Mouse (Mus musculus): ENCODE data around the gene Pde2a. TPM values are rescaled to one million over a fixed set of nuclear protein-coding genes. Genes with fewer than 3 reads are reported as not detected.
A peak's percentile ranks its signal among the peaks of the same experiment; 100 is the strongest.
"Not testable (repeated sequence)": the region's sequence is repeated elsewhere in the genome, so short reads cannot be mapped to it uniquely, and the experiment has no call there.

The Pde2a gene
- total RNA-seq, 2 experiments from 2014 or later: 197 to 215 TPM

DNA sequence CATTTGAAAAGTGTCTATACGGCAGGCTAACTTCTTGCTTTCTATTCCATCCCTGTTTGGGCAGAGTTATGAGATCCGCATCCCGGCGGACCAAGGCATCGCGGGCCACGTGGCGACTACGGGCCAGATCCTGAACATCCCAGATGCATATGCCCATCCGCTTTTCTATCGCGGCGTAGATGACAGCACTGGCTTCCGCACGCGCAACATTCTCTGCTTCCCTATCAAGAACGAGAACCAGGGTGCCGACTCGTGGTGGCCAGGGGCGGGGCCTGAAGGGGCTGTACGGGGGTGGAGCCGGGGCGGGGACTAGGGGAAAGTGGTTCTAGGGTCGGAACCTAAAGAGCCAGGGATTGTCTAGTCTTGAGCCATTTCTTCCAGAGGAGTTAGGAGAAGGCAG, 83.0 kb downstream of the Pde2a start:
- DNase-seq (ENCODE audit: low spot score in 2 of 2): no peak

GRCm38 (mm10) chr7:101509212-101509611, 87.7 kb downstream of the Pde2a start:
- no peak for DNase-seq (ENCODE audit: low spot score in 2 of 2)

- peak; percentile 35 to 51 for DNase-seq (ENCODE audit: low spot score in 2 of 2)
Observed at GRCm38 (mm10) chr7:101513655-101514054, 92.2 kb downstream of the Pde2a start.

DNA sequence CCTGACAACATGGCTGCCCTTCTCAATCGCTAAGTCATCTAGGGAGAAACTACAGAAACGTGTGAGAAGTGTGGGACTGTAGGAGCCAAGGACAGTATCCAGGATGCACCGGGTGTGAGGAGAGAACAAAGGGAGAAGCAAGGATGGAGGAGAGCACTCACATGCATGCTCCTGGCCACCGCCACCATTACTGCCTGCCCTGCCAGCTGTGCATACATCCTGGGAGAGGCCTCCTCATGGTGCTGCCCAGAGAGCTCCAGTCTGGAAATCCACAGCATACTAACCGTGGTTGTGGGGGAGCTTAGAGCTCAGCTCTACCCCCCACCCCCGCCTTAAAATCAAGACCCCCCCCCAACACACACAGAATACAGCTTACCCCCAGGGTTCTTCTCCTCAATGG, 93.3 kb downstream of the Pde2a start:
- DNase-seq (ENCODE audit: low spot score in 2 of 2): no peak

DNA sequence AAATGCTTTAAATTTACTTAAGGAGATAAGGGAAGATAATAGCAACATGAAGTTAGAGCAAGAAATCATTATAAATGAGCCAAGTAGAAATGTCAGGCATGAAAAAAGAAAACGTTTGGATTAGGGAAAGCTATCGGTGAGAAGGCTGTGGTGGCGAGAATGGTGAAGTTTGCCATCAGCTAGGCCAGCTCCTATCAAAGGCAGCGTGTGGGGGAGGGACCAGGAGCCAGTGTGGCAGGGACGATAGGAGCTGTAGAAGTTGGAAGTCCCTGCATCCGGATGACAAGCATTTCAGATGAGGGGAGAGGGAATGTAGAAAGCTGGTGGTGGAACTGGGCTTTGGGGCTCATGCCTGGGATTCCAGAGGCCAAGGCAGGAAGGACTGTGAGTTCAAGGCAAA, 93.8 kb downstream of the Pde2a start:
- DNase-seq (ENCODE audit: low spot score in 2 of 2): no peak

GRCm38 (mm10) chr7:101516460-101516859, 95.0 kb downstream of the Pde2a start:
- DNase-seq (ENCODE audit: low spot score in 2 of 2): no peak

DNA sequence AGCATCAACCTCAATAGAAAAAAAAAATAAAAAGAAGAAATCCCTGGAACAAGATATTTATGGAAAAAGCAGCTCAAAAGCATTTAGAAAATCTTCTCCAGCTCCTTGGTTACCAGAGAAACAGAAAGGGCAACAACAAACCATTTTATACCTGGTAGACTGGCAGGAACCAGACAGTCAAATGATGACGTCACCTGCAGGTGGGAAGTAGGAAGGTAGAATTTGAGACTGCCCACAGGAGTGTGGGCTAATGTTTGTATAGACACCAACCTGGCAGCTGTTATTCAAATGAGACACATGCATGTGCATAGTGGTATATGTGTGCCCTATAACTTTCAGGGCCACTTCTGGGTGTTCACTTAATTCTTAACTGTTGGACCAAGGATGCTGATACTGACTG, 100.2 kb downstream of the Pde2a start:
- no peak for DNase-seq (ENCODE audit: low spot score in 2 of 2)

DNA sequence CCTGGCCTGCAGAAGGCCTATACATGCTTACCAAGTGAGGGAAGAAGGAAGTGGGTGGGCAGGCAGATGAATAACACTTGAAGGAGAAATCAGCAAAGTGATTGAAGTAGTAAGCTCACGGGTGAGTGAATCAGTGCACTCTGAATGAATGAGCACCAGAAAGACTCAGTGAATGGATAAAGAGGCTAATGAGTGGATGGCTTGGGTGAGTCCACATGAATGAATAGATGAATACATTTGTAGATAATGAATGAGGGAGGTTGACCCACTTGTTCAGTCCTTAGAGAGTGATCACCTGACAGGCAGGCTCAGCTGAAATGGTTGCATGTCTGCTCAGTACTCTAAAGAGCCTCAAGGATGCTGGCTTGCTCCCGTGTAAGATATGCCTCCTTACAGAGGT, 101.7 kb downstream of the Pde2a start:
- no peak for DNase-seq (ENCODE audit: low spot score in 2 of 2)

DNA sequence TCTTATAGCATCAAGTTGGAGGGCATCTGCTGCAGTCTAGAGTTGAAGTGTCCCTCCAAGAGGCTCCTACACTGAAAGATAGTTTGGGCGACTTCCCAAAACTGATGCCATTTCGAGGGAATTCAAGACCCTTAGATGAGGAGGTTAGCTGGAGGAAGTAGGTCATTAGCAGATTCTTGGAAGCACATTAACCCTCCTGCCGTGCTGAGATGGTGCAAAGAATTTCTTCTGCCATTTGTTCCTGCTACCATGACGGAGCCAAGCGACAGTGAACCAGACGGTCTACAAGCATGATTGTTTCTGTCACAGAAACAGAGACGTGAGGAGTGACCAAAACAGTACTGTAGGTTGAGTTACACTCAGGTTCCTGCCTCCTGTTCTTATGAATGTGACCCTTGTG, 105.0 kb downstream of the Pde2a start:
- no peak for DNase-seq (ENCODE audit: low spot score in 2 of 2)

GRCm38 (mm10) chr7:101534428-101534827, 112.9 kb downstream of the Pde2a start:
- DNase-seq (ENCODE audit: low spot score in 2 of 2): no peak

- no peak for DNase-seq (ENCODE audit: low spot score in 2 of 2)
Observed at GRCm38 (mm10) chr7:101535102-101535501, 113.6 kb downstream of the Pde2a start.

- DNase-seq (ENCODE audit: low spot score in 2 of 2): no peak
Observed at GRCm38 (mm10) chr7:101535517-101535916, 114.0 kb downstream of the Pde2a start.

DNA sequence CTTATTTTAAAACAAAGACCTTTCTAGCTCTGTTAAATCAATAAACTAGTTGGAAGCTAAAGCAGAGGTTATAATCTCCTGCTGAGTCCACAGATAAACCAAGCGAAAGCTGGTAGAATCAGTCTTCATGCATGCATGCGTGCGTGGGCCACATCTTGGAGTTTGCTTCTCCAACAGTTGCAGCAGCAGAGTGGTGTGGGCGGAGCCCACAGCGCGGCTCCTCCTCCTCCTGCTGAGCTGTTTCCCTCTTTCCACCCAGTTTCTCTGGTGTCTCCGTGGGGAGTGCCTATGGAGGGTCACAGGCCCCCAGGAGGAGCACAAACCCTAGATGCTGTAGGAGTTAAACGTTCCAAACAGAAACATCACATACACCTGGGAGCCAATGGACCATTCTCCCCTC, 116.0 kb downstream of the Pde2a start:
- DNase-seq (ENCODE audit: low spot score in 2 of 2): no peak

- DNase-seq (ENCODE audit: low spot score in 2 of 2): peak; percentile 64 to 71
Observed at GRCm38 (mm10) chr7:101538141-101538933, 116.8 kb downstream of the Pde2a start.

DNA sequence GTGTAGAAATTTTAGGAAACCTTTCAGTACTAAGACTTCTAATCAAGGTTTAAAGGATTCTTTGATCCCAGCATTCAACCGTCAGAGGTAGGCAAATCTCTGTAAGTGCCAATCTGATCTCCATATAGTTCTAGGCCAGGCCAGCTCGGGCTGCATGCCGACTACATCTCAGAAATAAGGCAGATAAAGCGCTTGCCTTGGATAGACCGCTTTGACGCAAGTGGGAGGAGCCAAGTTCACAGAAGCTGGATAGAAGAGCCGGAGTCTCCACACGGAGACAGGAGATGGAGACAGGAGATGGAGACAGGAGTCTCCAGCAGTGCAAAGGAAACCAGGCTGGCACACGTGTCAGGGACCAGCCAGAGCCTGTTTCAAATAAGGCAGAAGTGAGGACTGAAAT, 118.3 kb downstream of the Pde2a start:
- no peak for DNase-seq (ENCODE audit: low spot score in 2 of 2)

GRCm38 (mm10) chr7:101540684-101541083, 119.2 kb downstream of the Pde2a start:
- no peak for DNase-seq (ENCODE audit: low spot score in 2 of 2)

GRCm38 (mm10) chr7:101541132-101541531, 119.6 kb downstream of the Pde2a start:
- peak; percentile 76 to 85 for DNase-seq (ENCODE audit: low spot score in 2 of 2)

DNA sequence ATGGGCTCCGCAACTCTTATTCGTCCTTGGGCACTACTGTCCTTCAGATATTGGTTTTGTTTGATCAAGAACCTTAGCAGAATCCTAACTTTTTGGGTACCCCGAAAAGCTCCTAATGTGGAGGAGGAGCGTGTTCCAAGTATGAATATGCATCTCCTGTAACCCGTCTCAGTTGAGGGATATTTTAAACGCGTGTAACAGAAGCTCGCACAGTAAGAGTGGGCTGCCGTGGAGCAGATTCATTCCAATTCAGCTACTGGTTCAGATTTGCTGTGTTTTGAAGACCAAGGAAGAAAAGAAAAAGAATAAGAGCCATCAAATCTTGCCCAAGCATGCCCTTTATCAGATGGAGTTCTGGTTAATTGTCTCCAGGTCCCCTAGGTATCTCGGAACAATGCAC, 120.2 kb downstream of the Pde2a start:
- no peak for DNase-seq (ENCODE audit: low spot score in 2 of 2)

DNA sequence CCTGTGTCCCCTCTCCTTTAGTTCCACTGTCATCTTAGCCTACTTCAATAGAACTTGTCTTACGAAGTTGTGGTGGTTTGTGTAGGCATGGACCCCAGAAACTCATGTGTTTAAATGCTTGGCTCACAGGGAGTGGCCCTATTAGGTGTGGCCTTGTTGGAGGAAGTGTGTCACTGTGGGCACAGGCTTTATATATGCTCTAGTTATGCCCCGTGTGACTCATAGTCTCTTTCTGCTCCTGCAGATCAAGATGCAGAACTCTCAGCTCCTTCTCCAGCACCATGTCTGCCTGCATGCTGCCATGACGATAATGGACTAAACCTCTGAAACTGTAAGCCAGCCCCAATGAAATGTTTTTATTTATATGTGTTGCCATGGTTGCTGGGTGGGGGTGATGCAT, 126.2 kb downstream of the Pde2a start:
- no peak for DNase-seq (ENCODE audit: low spot score in 2 of 2)

GRCm38 (mm10) chr7:101549266-101549665, 127.8 kb downstream of the Pde2a start:
- DNase-seq (ENCODE audit: low spot score in 2 of 2): no peak

DNA sequence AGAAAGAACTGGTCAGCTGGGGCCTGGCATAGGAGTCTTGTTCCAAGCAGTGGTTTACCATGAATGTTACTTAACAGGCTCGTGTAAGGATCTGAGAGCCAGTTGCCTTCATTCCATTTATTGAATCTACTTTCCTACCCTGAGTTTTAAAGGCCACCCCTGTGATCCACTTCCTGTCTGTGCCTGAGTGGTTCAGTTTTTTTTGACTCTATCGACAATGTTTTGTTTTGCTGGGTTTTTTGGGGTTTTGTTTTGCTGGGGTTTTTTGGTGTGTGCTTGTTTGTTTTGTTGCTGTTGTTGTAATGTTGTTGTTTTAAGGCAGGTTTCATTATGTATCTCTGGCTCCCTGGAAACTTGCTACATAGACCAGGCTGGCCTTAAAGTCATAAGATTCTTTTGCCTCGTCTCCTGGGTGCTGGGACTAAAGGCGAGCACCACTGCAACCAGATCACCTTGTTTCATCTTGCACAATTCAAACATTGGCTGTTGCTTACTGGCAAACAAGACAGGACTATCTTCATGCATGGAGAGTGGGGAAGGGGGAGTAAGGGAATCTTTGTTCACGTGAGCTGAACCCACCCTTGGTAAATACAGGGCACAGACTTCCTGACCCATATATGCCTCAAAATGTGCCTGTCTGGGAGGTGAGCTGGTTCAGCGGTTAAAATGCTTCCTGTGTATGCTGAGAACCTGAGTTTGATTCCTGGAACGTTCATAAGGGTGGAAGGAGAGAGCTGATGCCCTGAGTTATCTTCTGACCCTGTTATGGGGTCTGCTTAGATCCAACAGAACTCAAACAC, 129.4 kb downstream of the Pde2a start:
- no peak for DNase-seq (ENCODE audit: low spot score in 2 of 2)

GRCm38 (mm10) chr7:101551530-101551929, 130.0 kb downstream of the Pde2a start:
- DNase-seq (ENCODE audit: low spot score in 2 of 2): no peak

DNA sequence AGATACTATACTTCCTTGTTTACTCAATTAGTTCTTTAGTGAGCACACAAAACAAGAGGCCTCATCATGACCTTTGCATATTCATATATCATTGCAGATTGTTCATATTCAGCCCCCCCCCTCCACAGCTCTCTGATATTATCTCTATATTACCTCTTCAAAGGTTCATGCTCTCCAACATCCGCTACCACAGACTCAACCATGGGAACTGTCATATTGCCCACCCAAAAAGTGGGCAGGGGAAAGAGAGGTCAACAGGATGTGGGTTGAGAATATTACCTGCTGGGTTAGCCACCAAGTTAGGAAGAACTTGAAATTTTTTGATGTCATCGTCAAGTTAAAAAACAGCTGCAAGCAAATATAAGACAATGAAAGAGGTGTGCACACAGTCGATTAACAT, 134.0 kb downstream of the Pde2a start:
- not testable (repeated sequence) for DNase-seq (ENCODE audit: low spot score in 2 of 2)

Data from layer of hippocampus, postnatal 10 days (tissue).